Mouse (Mus musculus) small intestine, adult 2 months (tissue): Measurements from ENCODE around the gene Lrrc3c.

Experiments used
- CTCF ChIP-seq: fragments of 200-500 bp; IDR thresholded peaks from 2 replicates; pipeline ENCODE4 v1.5.1; 2012; ENCODE audit warnings: low read depth, mild to moderate bottlenecking, control low read depth, inconsistent platforms, low read length, moderate library complexity, mixed read lengths; ENCODE audit not compliant: insufficient replicate concordance, insufficient read length; ENCODE audit errors: extremely low read depth
- POLR2A ChIP-seq: fragments of 200-500 bp; IDR thresholded peaks from 2 replicates; pipeline ENCODE4 v1.6.1; 2012; ENCODE audit warnings: low read depth, mild to moderate bottlenecking, control low read depth, inconsistent platforms, low read length, moderate library complexity

- TF ChIP-seq CTCF (no peak), POLR2A (peak; percentile 90)
Observed at GRCm38 (mm10) chr11:98586892-98587563, 11.1 kb upstream of the Lrrc3c start, which contains the start of gene Ormdl3.
